Mouse (Mus musculus): ENCODE results near the gene Slc18a2. TPM values are rescaled to one million over a fixed set of nuclear protein-coding genes. Genes with fewer than 3 reads are reported as not detected.
A peak's percentile ranks its signal among the peaks of the same experiment; 100 is the strongest.

Slc18a2 gene
- total and polyA plus RNA-seq, 3 experiments = 0.04 to 0.86 TPM; not detected in 1

DNA sequence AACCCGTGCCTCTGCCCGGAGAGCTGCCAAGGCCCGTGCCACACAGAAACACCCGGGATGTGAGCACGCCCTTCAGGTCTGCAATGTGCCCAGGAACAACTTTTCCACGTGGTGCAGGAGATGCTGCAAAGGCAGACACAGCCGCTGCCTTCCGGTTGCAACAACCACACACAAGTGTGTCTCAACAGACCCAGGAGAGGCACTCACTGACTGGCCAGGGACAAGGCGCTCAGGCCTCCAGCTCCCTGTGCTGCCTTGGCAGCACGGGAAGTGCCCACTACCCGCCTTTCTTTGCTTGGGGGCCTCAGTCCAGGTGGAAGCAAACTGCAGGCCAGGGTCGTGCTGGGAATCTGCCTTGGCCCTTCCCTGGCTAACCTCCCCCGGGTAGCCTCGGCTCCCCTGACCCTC lies 83.6 kb downstream of the Slc18a2 start:
- Histone ChIP-seq H3K79me2 (replicated peaks; ENCODE audit: control insufficient read depth, extremely low read depth, insufficient read depth, poor library complexity, severe bottlenecking) (peaks cover 35% of the 10 kb centered on the region), H3K36me3 (replicated peaks in 1 of 2; ENCODE audit: control insufficient read depth in 1 of 2, insufficient read depth in 1 of 2, low read length in 1 of 2) (no peaks in the 10 kb centered on the region), H3K9me3 (replicated peaks; ENCODE audit: low read length) (no peaks in the 10 kb centered on the region), H3K9ac (ENCODE audit: insufficient read depth, low read depth) (peak overlapping the region; percentile 92), H3K27me3 (replicated peaks) (no peaks in the 10 kb centered on the region), H3K27ac (ENCODE audit: insufficient read depth, low read depth) (no peak overlapping the region), H3K4me3 (replicated peaks in 1 of 3; ENCODE audit: low read depth in 2 of 3, low read length in 2 of 3, poor library complexity in 1 of 3) (peak overlapping the region; percentile 86 to 94 (median 93)), H3K4me1 (ENCODE audit: control insufficient read depth in 1 of 2, insufficient read depth in 2 of 2) (peaks cover 0 to 28% of the 10 kb centered on the region in 2 experiments; a peak in 2 of 4 replicates), H3K4me2 (ENCODE audit: insufficient read depth, low read depth, poor library complexity, severe bottlenecking) (peak overlapping the region; percentile 38)
- in situ Hi-C loops (cut with MboI; ENCODE audit: low pct_ligation_motif_present, low pct_unique_long_range_greater_than_20kb, low sequenced_read_pairs) = no loop called here
- peak; percentile 40 for DNase-seq (ENCODE audit: extremely low read depth)
- peak; percentile 76; the same call in 1 of the 2 replicates for TF ChIP-seq SIN3A (IDR thresholded peaks at IDR 0.05; ENCODE audit: low read length)
- peak; percentile 37; the same call in 1 of the 2 replicates for TF ChIP-seq BHLHE40 (IDR thresholded peaks at IDR 0.05; ENCODE audit: low read depth, low read length)
- peak; percentile 84; the same call in 1 of the 2 replicates for TF ChIP-seq MYC (IDR thresholded peaks at IDR 0.05; ENCODE audit: low read depth, low read length)
- no peak for TF ChIP-seq GABPA (IDR thresholded peaks at IDR 0.05; ENCODE audit: insufficient replicate concordance, low read depth, low read length)
- no peak for TF ChIP-seq PAX5 (IDR thresholded peaks at IDR 0.05; ENCODE audit: low read length)
- no peak for TF ChIP-seq E2F4 (IDR thresholded peaks at IDR 0.05; ENCODE audit: insufficient replicate concordance, low read depth, low read length)
- TF ChIP-seq MAX (IDR thresholded peaks at IDR 0.05; ENCODE audit: low read length) = peak; percentile 90
- TF ChIP-seq MXI1 (IDR thresholded peaks at IDR 0.05; ENCODE audit: low read depth, low read length) = peak; percentile 97
- TF ChIP-seq NRF1 (IDR thresholded peaks at IDR 0.05; ENCODE audit: low read depth, low read length) = no peak
- dilution Hi-C loops (cut with MboI; ENCODE audit: extremely low pct_ligation_motif_present, extremely low pct_unique_long_range_greater_than_20kb, low sequenced_read_pairs) = no loop called here

DNA sequence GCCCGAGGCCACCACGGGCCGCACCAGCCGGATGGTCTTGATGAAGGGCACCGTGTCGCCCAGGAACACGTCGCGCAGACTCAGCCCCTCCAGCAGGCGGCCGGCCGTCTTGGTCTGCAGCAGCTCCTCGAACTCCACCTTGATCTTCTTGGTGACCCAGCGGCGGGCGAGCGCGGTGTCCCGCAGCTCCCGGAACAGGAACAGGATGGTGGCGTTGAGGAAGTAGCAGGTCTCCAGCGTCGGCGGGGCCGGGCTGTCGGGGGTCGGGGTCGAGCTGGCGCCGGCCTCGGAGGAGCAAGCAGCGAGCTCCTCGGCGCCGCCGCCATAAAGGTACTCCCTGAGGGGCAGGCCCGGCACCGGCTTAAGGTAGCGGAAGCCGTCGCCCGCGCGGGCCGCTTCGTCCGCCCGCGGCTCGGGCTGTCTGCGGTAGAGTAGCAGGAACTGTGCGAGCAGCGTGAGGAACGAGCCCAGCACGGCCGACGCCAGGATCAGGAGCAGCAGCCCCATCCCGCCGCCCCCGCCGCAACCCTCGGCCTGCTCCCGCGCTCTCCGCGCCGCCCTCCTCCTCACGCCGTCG lies 84.5 kb downstream of the Slc18a2 start:
- in situ Hi-C loops (cut with MboI; ENCODE audit: low pct_ligation_motif_present, low pct_unique_long_range_greater_than_20kb, low sequenced_read_pairs) = no loop called here

More for the DNA sequence above, 84.5 kb downstream of the Slc18a2 start:
- peak overlapping the region; percentile 80 for H3K27ac ChIP-seq (ENCODE audit: insufficient read depth, low read depth)
- no peaks in the 10 kb centered on the region for H3K9me3 ChIP-seq (replicated peaks; ENCODE audit: low read length)
- H3K4me3 ChIP-seq (replicated peaks in 1 of 3; ENCODE audit: low read depth in 2 of 3, low read length in 2 of 3, poor library complexity in 1 of 3) = peak overlapping the region; percentile 86 to 94 (median 93)
- H3K79me2 ChIP-seq (replicated peaks; ENCODE audit: control insufficient read depth, extremely low read depth, insufficient read depth, poor library complexity, severe bottlenecking) = peaks cover 35% of the 10 kb centered on the region
- H3K9ac ChIP-seq (ENCODE audit: insufficient read depth, low read depth) = peak overlapping the region; percentile 92
- peak overlapping the region; percentile 38; the same call in 1 of the 2 replicates for H3K4me2 ChIP-seq (ENCODE audit: insufficient read depth, low read depth, poor library complexity, severe bottlenecking)
- no peaks in the 10 kb centered on the region for H3K27me3 ChIP-seq (replicated peaks)
- dilution Hi-C loops (cut with MboI; ENCODE audit: extremely low pct_ligation_motif_present, extremely low pct_unique_long_range_greater_than_20kb, low sequenced_read_pairs) = no loop called here
- H3K4me1 ChIP-seq (ENCODE audit: control insufficient read depth in 1 of 2, insufficient read depth in 2 of 2) = peaks cover 0 to 22% of the 10 kb centered on the region in 2 experiments; a peak in 2 of 4 replicates
- H3K36me3 ChIP-seq (replicated peaks in 1 of 2; ENCODE audit: control insufficient read depth in 1 of 2, insufficient read depth in 1 of 2, low read length in 1 of 2) = no peaks in the 10 kb centered on the region
- peak; percentile 30 for DNase-seq (ENCODE audit: extremely low read depth)
- TF ChIP-seq JUN (IDR thresholded peaks at IDR 0.05; ENCODE audit: insufficient read depth, low read depth, low read length) (no peak), SIN3A (IDR thresholded peaks at IDR 0.05; ENCODE audit: low read length) (0 out of 2 replicates have a peak, but pooled peaks have one; percentile 34), NRF1 (IDR thresholded peaks at IDR 0.05; ENCODE audit: low read depth, low read length) (peak; percentile 56), KAT2A (IDR thresholded peaks at IDR 0.05; ENCODE audit: insufficient replicate concordance, low read length) (no peak), ELF1 (IDR thresholded peaks at IDR 0.05; ENCODE audit: low read depth, low read length) (peak; percentile 47), UBTF (IDR thresholded peaks at IDR 0.05; ENCODE audit: low read depth, low read length) (no peak)

Other genes with a start within 250 kb of the Slc18a2 start
- gene Shtn1, start 184.8 kb upstream of the Slc18a2 start, total RNA-seq (2012; rRNA removed) = 6.4 and 9.1 TPM in 2 replicates
- gene Shtn1, start 184.8 kb upstream of the Slc18a2 start, total RNA-seq (2014; rRNA removed) = 12.1 and 14.2 TPM in 2 replicates
- 20.9 and 21.7 TPM in 2 replicates for gene Shtn1, start 184.8 kb upstream of the Slc18a2 start, polyA plus RNA-seq (2012; ENCODE audit: insufficient read length, low read depth)
- gene Vax1, start 90.8 kb upstream of the Slc18a2 start, total RNA-seq (2012; rRNA removed) = not detected in 2 replicates
- gene Vax1, start 90.8 kb upstream of the Slc18a2 start, total RNA-seq (2014; rRNA removed) = not detected in 2 replicates
- gene Vax1, start 90.8 kb upstream of the Slc18a2 start, polyA plus RNA-seq (2012; ENCODE audit: insufficient read length, low read depth) = not detected in 2 replicates
- gene Kcnk18, start 41.7 kb upstream of the Slc18a2 start, total RNA-seq (2012; rRNA removed) = not detected in 2 replicates
- not detected in 2 replicates for gene Kcnk18, start 41.7 kb upstream of the Slc18a2 start, total RNA-seq (2014; rRNA removed)
- gene Kcnk18, start 41.7 kb upstream of the Slc18a2 start, polyA plus RNA-seq (2012; ENCODE audit: insufficient read length, low read depth) = not detected in 2 replicates
- 329 and 567 TPM in 2 replicates for gene Rps12-ps3, start 61.4 kb downstream of the Slc18a2 start, total RNA-seq (2012; rRNA removed)
- 1,801 and 1,885 TPM in 2 replicates for gene Rps12-ps3, start 61.4 kb downstream of the Slc18a2 start, total RNA-seq (2014; rRNA removed)
- gene Rps12-ps3, start 61.4 kb downstream of the Slc18a2 start, polyA plus RNA-seq (2012; ENCODE audit: insufficient read length, low read depth) = 2,237 and 3,509 TPM in 2 replicates
- gene Pdzd8, start 84.9 kb downstream of the Slc18a2 start, total RNA-seq (2012; rRNA removed) = 14.5 and 15.7 TPM in 2 replicates
- gene Pdzd8, start 84.9 kb downstream of the Slc18a2 start, total RNA-seq (2014; rRNA removed) = 20.2 and 21.4 TPM in 2 replicates
- 19.9 and 22.8 TPM in 2 replicates for gene Pdzd8, start 84.9 kb downstream of the Slc18a2 start, polyA plus RNA-seq (2012; ENCODE audit: insufficient read length, low read depth)
- gene Emx2, start 197.5 kb downstream of the Slc18a2 start, total RNA-seq (2012; rRNA removed) = not detected in 2 replicates
- gene Emx2, start 197.5 kb downstream of the Slc18a2 start, total RNA-seq (2014; rRNA removed) = not detected in 2 replicates
- not detected in 2 replicates for gene Emx2, start 197.5 kb downstream of the Slc18a2 start, polyA plus RNA-seq (2012; ENCODE audit: insufficient read length, low read depth)

All from CH12.LX (cell line).